Mouse (Mus musculus) gastrocnemius, adult 18-20 months (tissue): ENCODE results near the gene Ttc7. TPM values are rescaled to one million over a fixed set of nuclear protein-coding genes. Genes with fewer than 3 reads are reported as not detected.

Source experiments
- DNase-seq: peaks from one replicate; pipeline ENCODE4 v3.0.0; 2021; ENCODE audit warnings: low spot score
- total RNA-seq, 2 experiments: library from RNA; stranded (reverse); gene quantifications; 2 replicates each; pipeline ENCODE4 v1.2.3; 2021

Gene Ttc7
- total RNA-seq, 2 experiments from 2014 or later, result 8.6 to 10.6 TPM

- DNase-seq, result no peak
These were observed 135.4 kb downstream of the Ttc7 start for GRCm38 (mm10) chr17:87418082-87418481.

GRCm38 (mm10) chr17:87427511-87427910 is 144.8 kb downstream of the Ttc7 start, which contains the start of gene Stpg4:
Gene Stpg4 (minus strand): TSS chr17:87427741.
- DNase-seq, result no peak

- no peak for DNase-seq
These were observed 146.7 kb downstream of the Ttc7 start for GRCm38 (mm10) chr17:87429431-87429830.

Other genes starting within 250 kb of the Ttc7 start
- 10 to 100 TPM; 12.6 to 16.5 TPM for gene Socs5, start 175.2 kb upstream of the Ttc7 start, total RNA-seq
- 10 to 100 TPM; 20.9 to 27.6 TPM for gene Mcfd2, start 17.0 kb upstream of the Ttc7 start, total RNA-seq
- not detected for gene Stpg4, start 144.9 kb downstream of the Ttc7 start, total RNA-seq
- gene Calm2, start 164.0 kb downstream of the Ttc7 start, total RNA-seq, result 100 to 1,000 TPM; 180 to 209 TPM